Mouse (Mus musculus) kidney, embryonic 16.5 days (tissue): ENCODE results near the gene Mcur1. TPM values are rescaled to one million over a fixed set of nuclear protein-coding genes. Genes with fewer than 3 reads are reported as not detected.

Source experiments
- ATAC-seq: fragments of 200-750 bp; cut with Nextera tagmentation; 2 replicates; pipeline ENCODE4 v1.8.0; 2017; ENCODE audit warnings: moderate TSS enrichment; ENCODE audit not compliant: low FRiP score, low TSS enrichment
- H3K27ac ChIP-seq: fragments of 300-500 bp; sonication (generic); 2 replicates; pipeline ENCODE4 v1.5.1; 2014; ENCODE audit warnings: low read length
- H3K27me3 ChIP-seq: fragments of 300-500 bp; sonication (generic); 2 replicates; pipeline ENCODE4 v1.6.1; 2014; ENCODE audit warnings: low read length, control low read depth, mixed read lengths; ENCODE audit not compliant: insufficient read depth
- H3K36me3 ChIP-seq: fragments of 300-500 bp; sonication (generic); 2 replicates; pipeline ENCODE4 v1.6.1; 2014; ENCODE audit warnings: low read length, control low read depth, mixed read lengths; ENCODE audit not compliant: insufficient read depth
- H3K4me1 ChIP-seq: fragments of 300-500 bp; sonication (generic); 2 replicates; pipeline ENCODE4 v1.6.1; 2014; ENCODE audit warnings: low read length, control low read depth, mixed read lengths; ENCODE audit not compliant: insufficient read depth
- H3K4me2 ChIP-seq: fragments of 300-500 bp; sonication (generic); replicated peaks from 2 replicates; pipeline ENCODE4 v1.6.1; 2014; ENCODE audit warnings: low read depth, low read length
- H3K4me3 ChIP-seq: fragments of 300-500 bp; sonication (generic); 2 replicates; pipeline ENCODE4 v1.5.1; 2014; ENCODE audit warnings: mild to moderate bottlenecking, low read length
- H3K9ac ChIP-seq: fragments of 300-500 bp; sonication (generic); replicated peaks from 2 replicates; pipeline ENCODE4 v1.6.1; 2014; ENCODE audit warnings: low read length
- H3K9me3 ChIP-seq: fragments of 300-500 bp; sonication (generic); 2 replicates; pipeline ENCODE4 v1.6.1; 2016; ENCODE audit warnings: low read length, control low read depth
- WGBS: fragments of 180-500 bp; shearing (Covaris S2); extraction: QIAGEN DNeasy Blood & Tissue Kit; methylation state at CpG from one replicate; pipeline ENCODE4 v1.1.7; 2014; 5-methylcytosine and 5-hydroxymethylcytosine counted together
- polyA plus RNA-seq: library from polyadenylated mRNA; unstranded; fragments of >200 nt; fragmentation: Nextera tagmentation; extraction: Ambion mirVana; gene quantifications from 2 replicates; pipeline ENCODE4 v1.2.1, GENCODE M21; 2015

Mcur1 gene
- polyA plus RNA-seq, 1 experiment from 2014 or later, result 22.2 TPM

DNA sequence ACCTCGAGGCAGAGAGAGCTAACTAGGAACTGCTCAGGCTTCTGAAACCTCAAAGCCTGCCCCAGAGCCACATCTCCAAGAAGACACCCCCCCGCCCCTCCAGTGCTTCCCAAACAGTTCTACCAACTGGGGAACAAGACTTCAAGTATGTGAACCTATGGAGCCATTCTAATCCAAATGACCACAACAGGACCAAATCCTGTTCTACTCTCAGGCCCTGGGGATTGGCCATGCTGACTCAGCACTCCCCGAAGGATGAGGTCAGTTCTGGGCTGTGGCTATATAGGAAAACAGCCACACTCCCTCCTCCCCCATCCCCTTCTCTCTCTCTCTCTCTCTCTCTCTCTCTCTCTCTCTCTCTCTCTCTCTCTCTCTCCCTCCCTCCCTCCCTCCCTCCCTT is 27.0 kb upstream of the Mcur1 start:
- ATAC-seq, result no peak
- Histone ChIP-seq H3K9ac (no peak overlapping the region), H3K4me1 (no peaks in the 10 kb centered on the region), H3K4me2 (no peak overlapping the region), H3K9me3 (no peaks in the 10 kb centered on the region), H3K27me3 (peaks cover 2% of the 10 kb centered on the region), H3K4me3 (no peak overlapping the region), H3K27ac (no peak overlapping the region), H3K36me3 (no peaks in the 10 kb centered on the region)
- WGBS, result 93% methylated on average over 3 of the region's 3 CpGs

DNA sequence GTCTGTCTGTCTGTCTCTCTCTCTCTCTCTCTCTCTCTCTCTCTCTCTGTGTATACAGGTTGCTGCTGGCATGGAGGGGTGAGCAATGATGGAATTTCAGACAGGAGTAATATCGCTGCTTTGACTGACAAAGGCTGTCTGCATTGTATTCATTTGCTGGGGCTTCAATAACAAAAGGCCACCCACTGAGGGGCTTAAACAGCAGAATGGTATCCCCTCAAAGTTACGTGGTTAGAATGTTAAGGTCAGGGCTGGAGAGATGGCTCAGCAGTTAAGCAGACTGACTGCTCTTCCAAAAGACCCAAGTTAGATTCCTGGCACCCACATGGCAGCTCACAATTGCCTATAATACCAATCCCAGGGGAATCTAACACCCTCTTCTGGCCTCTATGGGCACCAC is 25.3 kb upstream of the Mcur1 start:
- H3K27me3 ChIP-seq, result no peaks in the 10 kb centered on the region
- no peaks in the 10 kb centered on the region for H3K4me1 ChIP-seq
- H3K27ac ChIP-seq, result no peak overlapping the region
- WGBS, result 65% methylated on average over 2 of the region's 2 CpGs
- no peak overlapping the region for H3K4me2 ChIP-seq
- H3K9me3 ChIP-seq, result no peaks in the 10 kb centered on the region
- H3K4me3 ChIP-seq, result no peak overlapping the region
- no peaks in the 10 kb centered on the region for H3K36me3 ChIP-seq
- ATAC-seq, result no peak
- H3K9ac ChIP-seq, result no peak overlapping the region

GRCm38 (mm10) chr13:43583504-43583903 is 23.5 kb upstream of the Mcur1 start:
- no peak for ATAC-seq
- no peaks in the 10 kb centered on the region for H3K9me3 ChIP-seq
- 57% methylated on average over 8 of the region's 8 CpGs for WGBS

GRCm38 (mm10) chr13:43582961-43583360 is 23.0 kb upstream of the Mcur1 start:
- Histone ChIP-seq H3K9me3 (no peaks in the 10 kb centered on the region), H3K27me3 (no peaks in the 10 kb centered on the region), H3K4me1 (no peaks in the 10 kb centered on the region), H3K4me3 (no peak overlapping the region), H3K9ac (no peak overlapping the region), H3K4me2 (no peak overlapping the region), H3K36me3 (no peaks in the 10 kb centered on the region), H3K27ac (no peak overlapping the region)
- no peak for ATAC-seq
- 40% methylated on average over 16 of the region's 16 CpGs for WGBS

More at GRCm38 (mm10) chr13:43583504-43583903, 23.5 kb upstream of the Mcur1 start:
- Histone ChIP-seq H3K36me3 (no peaks in the 10 kb centered on the region), H3K4me3 (no peak overlapping the region), H3K9ac (no peak overlapping the region), H3K27ac (no peak overlapping the region), H3K27me3 (no peaks in the 10 kb centered on the region), H3K4me1 (no peaks in the 10 kb centered on the region), H3K4me2 (no peak overlapping the region)

DNA sequence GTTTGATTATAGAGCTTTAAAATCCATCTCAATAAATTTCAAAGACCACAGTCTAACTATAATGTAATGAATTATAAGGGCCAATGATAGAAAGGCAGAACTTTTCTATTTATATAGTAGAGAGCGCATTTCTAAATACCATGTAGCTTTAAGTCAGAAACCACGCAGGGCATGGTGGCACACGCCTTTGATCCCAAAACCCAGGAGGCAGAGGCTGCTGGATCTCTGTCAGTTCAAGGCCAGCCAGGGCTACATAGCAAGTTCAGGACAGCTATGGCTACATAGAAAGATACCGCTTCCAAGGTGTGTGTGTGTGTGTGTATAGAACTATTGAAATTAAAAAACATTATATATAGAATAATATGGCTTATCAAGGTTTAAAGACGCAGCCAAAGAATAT is 20.7 kb upstream of the Mcur1 start:
- Histone ChIP-seq H3K4me3 (no peak overlapping the region), H3K27ac (no peak overlapping the region), H3K9me3 (no peaks in the 10 kb centered on the region; the same call in 1 of the 2 replicates), H3K4me2 (no peak overlapping the region), H3K9ac (no peak overlapping the region), H3K4me1 (no peaks in the 10 kb centered on the region), H3K27me3 (no peaks in the 10 kb centered on the region), H3K36me3 (no peaks in the 10 kb centered on the region)
- 95% methylated on average over 5 of the region's 5 CpGs for WGBS
- ATAC-seq, result no peak

DNA sequence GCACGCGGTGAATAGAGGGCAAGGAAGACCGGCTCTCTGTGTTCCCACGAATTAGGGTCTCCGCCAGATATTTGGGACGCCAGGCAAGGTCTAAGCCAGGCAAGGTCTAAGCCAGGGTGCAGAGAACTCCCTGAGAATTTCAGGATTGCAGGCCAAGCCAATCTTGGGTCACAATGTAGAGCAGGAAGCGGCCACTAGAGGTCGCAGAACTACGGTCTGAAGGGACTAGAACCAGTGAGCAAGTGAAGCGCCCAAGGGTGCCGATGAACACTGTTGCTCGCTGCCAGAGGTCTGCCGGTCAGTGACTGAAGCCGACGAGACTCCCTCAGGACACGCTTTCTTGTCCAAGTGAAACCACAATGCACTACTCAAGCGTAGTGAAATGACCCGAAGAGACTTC is 19.7 kb upstream of the Mcur1 start:
- no peak for ATAC-seq
- H3K27ac ChIP-seq, result no peak overlapping the region
- H3K27me3 ChIP-seq, result no peaks in the 10 kb centered on the region
- no peaks in the 10 kb centered on the region for H3K36me3 ChIP-seq
- no peak overlapping the region for H3K9ac ChIP-seq
- H3K4me1 ChIP-seq, result no peaks in the 10 kb centered on the region
- WGBS, result 21% methylated on average over 18 of the region's 18 CpGs
- H3K9me3 ChIP-seq, result no peaks in the 10 kb centered on the region; the same call in 1 of the 2 replicates
- H3K4me2 ChIP-seq, result peak overlapping the region; percentile 25; the same call in 1 of the 2 replicates
- H3K4me3 ChIP-seq, result no peak overlapping the region

DNA sequence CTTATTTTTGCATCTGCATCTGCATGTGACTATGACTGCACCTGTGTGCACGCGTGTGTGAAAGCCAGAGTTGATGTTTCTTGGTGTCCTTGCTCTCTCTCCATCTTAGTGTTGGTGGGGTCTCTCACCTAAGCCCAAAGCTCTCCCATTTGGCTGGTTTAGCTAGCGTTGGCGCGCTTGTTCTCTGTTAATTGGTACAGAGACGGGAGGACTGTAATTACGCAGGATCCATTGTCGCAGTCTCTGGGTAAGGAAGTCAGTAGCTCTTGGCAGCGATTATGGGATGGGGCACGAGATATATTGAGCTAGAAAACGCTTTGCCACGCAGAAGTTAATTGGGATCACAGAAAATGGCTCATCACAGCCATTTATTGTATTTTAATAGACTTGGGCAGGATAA is 17.8 kb upstream of the Mcur1 start:
- no peaks in the 10 kb centered on the region for H3K36me3 ChIP-seq
- no peaks in the 10 kb centered on the region for H3K4me1 ChIP-seq
- H3K9me3 ChIP-seq, result no peaks in the 10 kb centered on the region; the same call in 1 of the 2 replicates
- no peak overlapping the region for H3K27ac ChIP-seq
- no peak overlapping the region for H3K4me3 ChIP-seq
- no peaks in the 10 kb centered on the region for H3K27me3 ChIP-seq
- 90% methylated on average over 12 of the region's 12 CpGs for WGBS
- H3K9ac ChIP-seq, result no peak overlapping the region
- no peak for ATAC-seq
- no peak overlapping the region for H3K4me2 ChIP-seq

- Histone ChIP-seq H3K27ac (no peak overlapping the region), H3K4me3 (no peak overlapping the region), H3K9me3 (no peaks in the 10 kb centered on the region; the same call in 1 of the 2 replicates), H3K36me3 (no peaks in the 10 kb centered on the region), H3K4me2 (no peak overlapping the region), H3K4me1 (no peaks in the 10 kb centered on the region), H3K9ac (no peak overlapping the region), H3K27me3 (no peaks in the 10 kb centered on the region)
- WGBS, result 77% methylated on average over 5 of the region's 5 CpGs
- no peak for ATAC-seq
Measured at GRCm38 (mm10) chr13:43577254-43577653, 17.3 kb upstream of the Mcur1 start.

DNA sequence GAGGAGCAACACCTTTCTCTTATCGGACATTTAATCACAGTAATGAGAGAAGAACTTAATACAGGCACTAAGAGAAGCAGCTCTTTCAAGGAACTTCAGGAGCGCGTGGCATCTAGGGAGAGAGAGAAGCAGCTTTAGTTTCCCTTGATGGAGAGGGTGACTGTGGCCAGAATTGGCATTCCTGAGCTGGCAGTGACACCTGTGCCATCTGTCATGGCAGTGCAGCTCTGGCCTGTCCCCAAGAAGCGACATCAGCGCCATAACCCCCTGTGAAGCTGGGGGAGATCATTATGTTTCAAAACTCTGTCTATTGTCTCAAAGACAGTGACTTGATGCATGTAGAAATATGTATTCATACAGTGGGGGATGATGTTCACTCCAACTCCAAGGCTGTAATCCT is 15.4 kb upstream of the Mcur1 start:
- Histone ChIP-seq H3K4me1 (no peaks in the 10 kb centered on the region), H3K36me3 (no peaks in the 10 kb centered on the region), H3K9ac (no peak overlapping the region), H3K9me3 (peaks cover 8% of the 10 kb centered on the region), H3K27ac (no peak overlapping the region), H3K4me3 (no peak overlapping the region), H3K27me3 (no peaks in the 10 kb centered on the region), H3K4me2 (no peak overlapping the region)
- 91% methylated on average over 5 of the region's 5 CpGs for WGBS
- no peak for ATAC-seq

DNA sequence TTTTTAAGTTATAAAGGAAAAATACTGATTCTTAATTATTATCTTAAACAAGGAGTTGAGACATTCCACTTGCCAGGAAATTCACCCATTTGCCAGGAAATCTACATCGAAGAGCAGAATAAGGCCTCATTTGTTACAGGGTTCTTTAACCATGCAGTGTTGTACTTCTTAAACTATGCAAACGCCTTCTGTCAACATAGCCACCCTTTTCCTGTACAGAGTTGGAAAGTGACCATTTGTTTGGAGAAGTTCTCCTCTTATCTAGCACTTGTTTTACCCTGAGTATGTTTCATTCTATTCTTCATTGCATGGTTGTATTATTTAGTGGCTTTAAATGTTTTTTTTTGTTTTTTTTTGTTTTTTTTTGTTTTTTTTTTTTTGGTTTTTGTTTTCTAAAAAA is 14.0 kb upstream of the Mcur1 start:
- no peak overlapping the region for H3K27ac ChIP-seq
- 73% methylated on average over 2 of the region's 2 CpGs for WGBS
- H3K4me2 ChIP-seq, result no peak overlapping the region
- H3K9me3 ChIP-seq, result peaks cover 8% of the 10 kb centered on the region
- H3K27me3 ChIP-seq, result no peaks in the 10 kb centered on the region
- H3K4me1 ChIP-seq, result no peaks in the 10 kb centered on the region
- no peak overlapping the region for H3K4me3 ChIP-seq
- H3K36me3 ChIP-seq, result no peaks in the 10 kb centered on the region
- H3K9ac ChIP-seq, result no peak overlapping the region
- no peak for ATAC-seq
